Mouse (Mus musculus): ENCODE results near the gene Sipa1l1. TPM values are rescaled to one million over a fixed set of nuclear protein-coding genes. Genes with fewer than 3 reads are reported as not detected.

The Sipa1l1 gene
- total and polyA plus RNA-seq, 3 experiments: 141 to 365 (median 161) TPM

- H3K4me1 ChIP-seq (ENCODE audit: insufficient read depth, low read depth, low read length): no peaks in the 10 kb centered on the region
- no peak for TF ChIP-seq GATA1 (IDR thresholded peaks at IDR 0.05; ENCODE audit: borderline replicate concordance, low read length)
- TF ChIP-seq CTCF (IDR thresholded peaks at IDR 0.05; ENCODE audit: low read depth, low read length): no peak
- TF ChIP-seq POLR2AphosphoS5 (IDR thresholded peaks at IDR 0.05; ENCODE audit: insufficient replicate concordance, low read depth, low read length): no peak
- no peak for TF ChIP-seq GATA2 (IDR thresholded peaks at IDR 0.05; ENCODE audit: borderline replicate concordance, low read depth, low read length)
- no peaks in the 10 kb centered on the region for H3K9me3 ChIP-seq (replicated peaks)
- peaks cover 94% of the 10 kb centered on the region for H3K36me3 ChIP-seq (replicated peaks)
- no peak overlapping the region for H3K4me3 ChIP-seq (ENCODE audit: low read depth, low read length)
- ATAC-seq (ENCODE audit: extremely low read depth, insufficient number of reproducible peaks, low FRiP score, poor library complexity, severe bottlenecking): no peak
- no peaks in the 10 kb centered on the region for H3K27me3 ChIP-seq (ENCODE audit: insufficient read depth, low read length)
- no peak for DNase-seq (ENCODE audit: low spot score)
Observed at GRCm38 (mm10) chr12:82384719-82385118, 215.6 kb downstream of the Sipa1l1 start.

- Histone ChIP-seq H3K4me1 (ENCODE audit: insufficient read depth, low read depth, low read length) (peaks cover 9% of the 10 kb centered on the region), H3K9me3 (replicated peaks) (no peaks in the 10 kb centered on the region), H3K27me3 (ENCODE audit: insufficient read depth, low read length) (no peaks in the 10 kb centered on the region), H3K36me3 (replicated peaks) (peaks cover 94% of the 10 kb centered on the region), H3K4me3 (ENCODE audit: low read depth, low read length) (no peak overlapping the region)
- ATAC-seq (ENCODE audit: extremely low read depth, insufficient number of reproducible peaks, low FRiP score, poor library complexity, severe bottlenecking) (no peak), DNase-seq (ENCODE audit: low spot score) (no peak)
- TF ChIP-seq POLR2AphosphoS5 (IDR thresholded peaks at IDR 0.05; ENCODE audit: insufficient replicate concordance, low read depth, low read length): no peak
- no peak for TF ChIP-seq CTCF (IDR thresholded peaks at IDR 0.05; ENCODE audit: low read depth, low read length)
- TF ChIP-seq GATA1 (IDR thresholded peaks at IDR 0.05; ENCODE audit: borderline replicate concordance, low read length): no peak
- no peak for TF ChIP-seq GATA2 (IDR thresholded peaks at IDR 0.05; ENCODE audit: borderline replicate concordance, low read depth, low read length)
- no peak for TF ChIP-seq TAL1 (conservative IDR thresholded peaks at IDR 0.05; ENCODE audit: low read depth, low read length)
Observed at GRCm38 (mm10) chr12:82387042-82387441, 217.9 kb downstream of the Sipa1l1 start.

GRCm38 (mm10) chr12:82387647-82388046 is 218.5 kb downstream of the Sipa1l1 start:
- Histone ChIP-seq H3K9me3 (replicated peaks) (no peaks in the 10 kb centered on the region), H3K4me1 (ENCODE audit: insufficient read depth, low read depth, low read length) (peaks cover 9% of the 10 kb centered on the region), H3K36me3 (replicated peaks) (peaks cover 92% of the 10 kb centered on the region), H3K27me3 (ENCODE audit: insufficient read depth, low read length) (no peaks in the 10 kb centered on the region), H3K4me3 (ENCODE audit: low read depth, low read length) (no peak overlapping the region)
- ATAC-seq (ENCODE audit: extremely low read depth, insufficient number of reproducible peaks, low FRiP score, poor library complexity, severe bottlenecking) (no peak), DNase-seq (ENCODE audit: low spot score) (no peak)
- TF ChIP-seq CTCF (IDR thresholded peaks at IDR 0.05; ENCODE audit: low read depth, low read length) (no peak), GATA2 (IDR thresholded peaks at IDR 0.05; ENCODE audit: borderline replicate concordance, low read depth, low read length) (no peak)

GRCm38 (mm10) chr12:82388144-82388543 is 219.0 kb downstream of the Sipa1l1 start:
- no peak for ATAC-seq (ENCODE audit: extremely low read depth, insufficient number of reproducible peaks, low FRiP score, poor library complexity, severe bottlenecking)
- TF ChIP-seq GATA1 (IDR thresholded peaks at IDR 0.05; ENCODE audit: borderline replicate concordance, low read length) (no peak), CTCF (IDR thresholded peaks at IDR 0.05; ENCODE audit: low read depth, low read length) (no peak), POLR2AphosphoS5 (IDR thresholded peaks at IDR 0.05; ENCODE audit: insufficient replicate concordance, low read depth, low read length) (no peak), GATA2 (IDR thresholded peaks at IDR 0.05; ENCODE audit: borderline replicate concordance, low read depth, low read length) (no peak), TAL1 (conservative IDR thresholded peaks at IDR 0.05; ENCODE audit: low read depth, low read length) (no peak)
- Histone ChIP-seq H3K4me1 (ENCODE audit: insufficient read depth, low read depth, low read length) (peaks cover 9% of the 10 kb centered on the region), H3K27me3 (ENCODE audit: insufficient read depth, low read length) (no peaks in the 10 kb centered on the region), H3K9me3 (replicated peaks) (no peaks in the 10 kb centered on the region), H3K36me3 (replicated peaks) (peaks cover 92% of the 10 kb centered on the region), H3K4me3 (ENCODE audit: low read depth, low read length) (no peak overlapping the region)
- DNase-seq (ENCODE audit: low spot score): no peak

- Histone ChIP-seq H3K9me3 (replicated peaks) (no peaks in the 10 kb centered on the region), H3K36me3 (replicated peaks) (peaks cover 95% of the 10 kb centered on the region), H3K4me3 (ENCODE audit: low read depth, low read length) (no peak overlapping the region), H3K4me1 (ENCODE audit: insufficient read depth, low read depth, low read length) (peaks cover 9% of the 10 kb centered on the region), H3K27me3 (ENCODE audit: insufficient read depth, low read length) (no peaks in the 10 kb centered on the region)
- no peak for DNase-seq (ENCODE audit: low spot score)
- no peak for TF ChIP-seq GATA2 (IDR thresholded peaks at IDR 0.05; ENCODE audit: borderline replicate concordance, low read depth, low read length)
- no peak for TF ChIP-seq POLR2AphosphoS5 (IDR thresholded peaks at IDR 0.05; ENCODE audit: insufficient replicate concordance, low read depth, low read length)
- no peak for TF ChIP-seq GATA1 (IDR thresholded peaks at IDR 0.05; ENCODE audit: borderline replicate concordance, low read length)
- TF ChIP-seq TAL1 (conservative IDR thresholded peaks at IDR 0.05; ENCODE audit: low read depth, low read length): no peak
- TF ChIP-seq CTCF (IDR thresholded peaks at IDR 0.05; ENCODE audit: low read depth, low read length): no peak
- ATAC-seq (ENCODE audit: extremely low read depth, insufficient number of reproducible peaks, low FRiP score, poor library complexity, severe bottlenecking): no peak
Observed at GRCm38 (mm10) chr12:82394118-82394861, 225.2 kb downstream of the Sipa1l1 start.

- H3K4me3 ChIP-seq (ENCODE audit: low read depth, low read length): no peak overlapping the region
- no peaks in the 10 kb centered on the region for H3K9me3 ChIP-seq (replicated peaks)
- DNase-seq (ENCODE audit: low spot score) (no peak), ATAC-seq (ENCODE audit: extremely low read depth, insufficient number of reproducible peaks, low FRiP score, poor library complexity, severe bottlenecking) (no peak)
- no peaks in the 10 kb centered on the region for H3K27me3 ChIP-seq (ENCODE audit: insufficient read depth, low read length)
- TF ChIP-seq CTCF (IDR thresholded peaks at IDR 0.05; ENCODE audit: low read depth, low read length): no peak
- TF ChIP-seq POLR2AphosphoS5 (IDR thresholded peaks at IDR 0.05; ENCODE audit: insufficient replicate concordance, low read depth, low read length): no peak
- no peak for TF ChIP-seq GATA2 (IDR thresholded peaks at IDR 0.05; ENCODE audit: borderline replicate concordance, low read depth, low read length)
- no peak for TF ChIP-seq TAL1 (conservative IDR thresholded peaks at IDR 0.05; ENCODE audit: low read depth, low read length)
- no peak for TF ChIP-seq GATA1 (IDR thresholded peaks at IDR 0.05; ENCODE audit: borderline replicate concordance, low read length)
- peaks cover 10% of the 10 kb centered on the region for H3K4me1 ChIP-seq (ENCODE audit: insufficient read depth, low read depth, low read length)
- peaks cover 95% of the 10 kb centered on the region for H3K36me3 ChIP-seq (replicated peaks)
Observed at GRCm38 (mm10) chr12:82395194-82395593, 226.1 kb downstream of the Sipa1l1 start.

Measured in G1E (cell line).